Mouse (Mus musculus): ENCODE measurements at regions not wholly inside any gene's neighbourhood (a gene's known extent, or its start where the extent isn't known, plus 50 kb on each side); places are given as distances from the start of the nearest gene placed in this dataset.
A peak's percentile ranks its signal among the peaks of the same experiment; 100 is the strongest.
"Not testable (repeated sequence)": the region's sequence is repeated elsewhere in the genome, so short reads cannot be mapped to it uniquely, and the experiment has no call there.

DNA sequence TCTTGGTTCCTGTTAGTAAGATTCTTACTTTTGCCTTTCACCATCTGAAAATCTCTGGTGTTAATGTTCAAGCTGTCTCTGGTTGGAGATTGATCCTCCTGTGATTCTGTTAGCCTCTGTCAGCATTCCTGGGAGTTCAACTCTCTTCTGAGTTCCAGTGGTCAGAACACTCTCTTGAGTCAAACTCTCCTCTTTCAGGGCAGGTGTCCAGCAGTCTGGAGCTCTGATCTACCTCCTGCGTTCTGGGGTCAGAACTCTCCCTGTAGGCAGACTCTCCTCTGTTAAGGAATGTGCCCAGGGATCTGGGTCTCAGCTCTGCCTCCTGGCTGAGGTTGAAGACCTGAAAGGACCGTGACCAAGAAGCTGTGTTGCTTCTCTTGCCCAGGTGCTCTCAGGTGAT, 581.3 kb downstream of the H2al1n start:
- not testable (repeated sequence) for H3K4me1 ChIP-seq; H3K4me3 ChIP-seq; H3K27ac ChIP-seq; ATAC-seq; H3K4me2 ChIP-seq; H3K9ac ChIP-seq; H3K27me3 ChIP-seq; H3K36me3 ChIP-seq (ENCODE audit: poor library complexity, severe bottlenecking); H3K9me3 ChIP-seq (replicated peaks)
- WGBS: 92% methylated on average over 2 of the region's 2 CpGs

DNA sequence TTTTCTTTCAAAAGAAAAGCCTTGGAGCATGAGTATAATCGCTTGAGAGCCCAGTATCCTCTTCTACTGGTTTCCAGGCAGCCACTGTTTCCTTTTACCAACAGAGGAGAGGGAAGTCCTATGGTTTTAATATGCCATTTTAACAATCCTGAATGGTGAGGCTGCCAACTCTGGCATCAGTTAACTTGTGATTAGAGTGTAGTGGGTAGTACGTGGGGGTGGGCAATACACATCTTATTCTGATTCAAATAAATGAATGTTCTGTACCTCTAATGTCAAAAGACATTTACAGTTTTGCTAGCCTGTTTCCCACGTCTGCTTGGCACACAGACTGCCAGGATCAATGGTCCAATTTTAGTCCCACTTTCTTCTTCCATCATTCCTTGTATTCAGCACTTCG, 624.9 kb downstream of the H2al1n start:
- peak; percentile 57; the same call in 1 of the 2 replicates for ATAC-seq
- H3K4me2 ChIP-seq: no peak overlapping the region
- 69% methylated on average over 4 of the region's 4 CpGs for WGBS
- H3K9ac ChIP-seq: no peak overlapping the region
- H3K4me3 ChIP-seq: no peak overlapping the region
- H3K36me3 ChIP-seq (ENCODE audit: poor library complexity, severe bottlenecking): no peaks in the 10 kb centered on the region
- no peak overlapping the region for H3K27ac ChIP-seq
- H3K4me1 ChIP-seq: no peaks in the 10 kb centered on the region
- H3K27me3 ChIP-seq: no peaks in the 10 kb centered on the region
- no peaks in the 10 kb centered on the region for H3K9me3 ChIP-seq (replicated peaks)

DNA sequence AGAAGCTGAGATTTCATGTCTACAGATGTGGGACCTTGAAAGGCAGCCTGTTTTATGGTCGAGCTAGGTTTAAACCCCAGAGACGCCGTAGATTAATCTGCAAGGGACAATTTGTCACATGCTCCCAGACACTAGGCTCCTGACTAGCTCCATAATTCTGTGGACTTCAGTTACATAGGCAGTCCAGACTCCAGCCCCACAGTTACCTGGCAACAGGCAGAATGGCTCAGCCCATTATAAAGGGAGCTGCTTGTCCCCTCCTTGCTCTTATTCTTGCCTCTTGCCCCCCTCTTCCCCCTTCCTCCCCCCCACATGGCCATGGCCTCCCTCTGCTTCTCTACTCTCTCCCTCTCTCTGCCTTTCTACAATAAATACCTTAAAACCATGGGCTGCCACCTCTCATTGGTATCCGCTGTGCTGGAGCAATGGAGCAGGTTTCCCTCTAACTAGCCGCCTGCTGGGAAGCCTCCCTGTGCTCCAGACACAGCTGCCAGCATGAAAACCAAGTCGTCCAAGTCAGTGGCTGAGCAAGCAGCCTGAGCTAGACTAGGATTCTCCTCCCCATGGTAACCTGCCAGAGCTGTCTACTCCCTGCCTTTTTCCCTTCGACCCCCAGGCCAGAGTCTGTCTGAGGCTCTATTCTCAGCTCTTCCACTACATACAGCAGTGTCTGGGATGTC, 628.9 kb downstream of the H2al1n start:
- Histone ChIP-seq H3K4me3 (no peak overlapping the region), H3K4me2 (no peak overlapping the region), H3K4me1 (no peaks in the 10 kb centered on the region), H3K27ac (no peak overlapping the region), H3K9ac (no peak overlapping the region), H3K27me3 (no peaks in the 10 kb centered on the region), H3K9me3 (replicated peaks) (no peaks in the 10 kb centered on the region), H3K36me3 (ENCODE audit: poor library complexity, severe bottlenecking) (no peaks in the 10 kb centered on the region)
- WGBS: 43% methylated on average over 7 of the region's 7 CpGs
- 0 out of 2 replicates have a peak, but pooled peaks have one; percentile 43 for ATAC-seq

DNA sequence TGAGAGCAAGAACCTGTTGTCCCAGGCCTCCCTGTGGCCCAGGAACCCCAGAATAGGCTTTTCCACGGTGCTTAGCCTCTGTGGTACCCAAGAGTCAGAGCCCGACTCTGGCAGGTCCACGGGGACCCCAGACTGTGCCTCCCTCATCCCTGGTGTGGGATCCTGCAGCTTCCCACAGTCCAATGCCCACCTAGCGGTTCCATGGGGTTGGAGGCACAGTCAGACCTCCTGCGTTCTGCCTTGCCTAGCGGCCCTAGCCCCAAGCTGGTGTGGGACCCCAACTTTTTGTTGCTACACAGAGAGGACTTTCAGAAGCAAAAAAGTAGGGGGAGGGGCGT, 629.4 kb downstream of the H2al1n start:
- Histone ChIP-seq H3K36me3 (ENCODE audit: poor library complexity, severe bottlenecking) (no peaks in the 10 kb centered on the region), H3K27me3 (no peaks in the 10 kb centered on the region), H3K4me2 (no peak overlapping the region), H3K4me3 (no peak overlapping the region), H3K4me1 (no peaks in the 10 kb centered on the region), H3K27ac (no peak overlapping the region), H3K9me3 (replicated peaks) (no peaks in the 10 kb centered on the region), H3K9ac (no peak overlapping the region)
- 66% methylated on average over 7 of the region's 7 CpGs for WGBS
- no peak for ATAC-seq

DNA sequence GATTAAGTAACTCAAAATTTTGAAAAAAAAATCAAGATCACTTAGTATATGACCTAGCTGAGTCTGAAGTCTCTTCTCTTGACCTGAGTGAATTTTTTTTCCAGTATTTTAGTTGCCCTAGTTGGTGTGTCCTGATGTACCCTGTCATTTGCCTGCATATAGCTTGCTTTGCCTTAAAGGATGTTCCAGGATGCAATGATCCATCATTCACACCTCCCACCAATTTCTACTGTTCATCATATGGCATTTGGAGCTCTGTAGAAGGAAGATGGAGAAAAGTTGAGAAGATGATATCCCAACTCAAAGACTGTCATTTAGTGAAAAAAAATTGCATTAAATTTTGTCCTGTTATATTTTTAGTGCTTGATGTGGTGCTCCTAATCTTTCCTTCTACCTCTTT, 634.4 kb downstream of the H2al1n start:
- Histone ChIP-seq H3K4me3 (no peak overlapping the region), H3K4me1 (no peaks in the 10 kb centered on the region), H3K27me3 (no peaks in the 10 kb centered on the region), H3K9me3 (replicated peaks) (no peaks in the 10 kb centered on the region), H3K9ac (no peak overlapping the region), H3K27ac (no peak overlapping the region), H3K4me2 (no peak overlapping the region), H3K36me3 (ENCODE audit: poor library complexity, severe bottlenecking) (no peaks in the 10 kb centered on the region)
- no peak for ATAC-seq

DNA sequence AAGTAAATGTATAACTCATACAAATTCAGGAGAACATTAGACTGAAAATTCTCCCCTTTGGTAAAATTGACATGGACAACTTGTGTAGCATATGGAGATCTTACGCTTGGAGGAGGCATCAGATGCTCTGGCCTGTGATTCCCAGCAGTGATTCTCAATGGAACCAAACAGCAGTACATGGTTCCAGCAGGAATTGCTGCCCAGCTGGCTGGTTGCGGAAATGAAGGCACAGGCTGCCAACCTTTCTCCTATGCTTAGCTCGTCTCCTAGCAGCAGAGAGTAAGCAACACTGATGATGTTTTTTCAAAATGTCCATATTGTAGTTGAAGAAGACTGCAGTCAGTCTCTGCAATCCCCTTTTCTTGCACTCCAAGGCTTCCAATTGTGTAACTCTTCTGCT, 673.7 kb downstream of the H2al1n start:
- H3K36me3 ChIP-seq (ENCODE audit: poor library complexity, severe bottlenecking): no peaks in the 10 kb centered on the region
- 79% methylated on average over 3 of the region's 3 CpGs for WGBS
- H3K9me3 ChIP-seq (replicated peaks): no peaks in the 10 kb centered on the region
- no peak overlapping the region for H3K27ac ChIP-seq
- no peaks in the 10 kb centered on the region for H3K4me1 ChIP-seq
- no peak overlapping the region for H3K4me3 ChIP-seq
- H3K9ac ChIP-seq: no peak overlapping the region
- H3K27me3 ChIP-seq: no peaks in the 10 kb centered on the region
- peak; percentile 72; the same call in 1 of the 2 replicates for ATAC-seq
- no peak overlapping the region for H3K4me2 ChIP-seq
